Mouse (Mus musculus) hindbrain, embryonic 11.5 days (tissue): Measurements from ENCODE around the gene Hrnr. TPM values are rescaled to one million over a fixed set of nuclear protein-coding genes. Genes with fewer than 3 reads are reported as not detected.

ENCODE experiments used
- ATAC-seq: fragments of 200-750 bp; cut with Nextera tagmentation; 2 replicates; pipeline ENCODE4 v1.8.0; 2017; ENCODE audit warnings: mild to moderate bottlenecking, moderate TSS enrichment, moderate library complexity; ENCODE audit not compliant: low FRiP score
- DNase-seq: peaks from one replicate; pipeline ENCODE4 v3.0.0-alpha.2; 2015; ENCODE audit warnings: low spot score
- H3K27ac ChIP-seq: fragments of 300-500 bp; sonication (generic); 2 replicates; pipeline ENCODE4 v1.5.1; 2014; ENCODE audit warnings: mild to moderate bottlenecking, low read depth, low read length
- H3K27me3 ChIP-seq: fragments of 300-500 bp; sonication (generic); 2 replicates; pipeline ENCODE4 v1.6.1; 2014; ENCODE audit warnings: mild to moderate bottlenecking, low read length, moderate library complexity, mixed read lengths; ENCODE audit not compliant: control insufficient read depth, insufficient read depth
- H3K36me3 ChIP-seq: fragments of 300-500 bp; sonication (generic); 2 replicates; pipeline ENCODE4 v1.6.1; 2014; ENCODE audit warnings: mild to moderate bottlenecking, low read length, moderate library complexity, mixed read lengths; ENCODE audit not compliant: control insufficient read depth, insufficient read depth
- H3K4me1 ChIP-seq: fragments of 300-500 bp; sonication (generic); replicated peaks from 2 replicates; pipeline ENCODE4 v1.6.1; 2014; ENCODE audit warnings: low read length, mixed read lengths; ENCODE audit not compliant: control insufficient read depth, insufficient read depth
- H3K4me2 ChIP-seq: fragments of 300-500 bp; sonication (generic); replicated peaks from 2 replicates; pipeline ENCODE4 v1.6.1; 2014; ENCODE audit warnings: mild to moderate bottlenecking, low read depth, low read length
- H3K4me3 ChIP-seq: fragments of 300-500 bp; sonication (generic); 2 replicates; pipeline ENCODE4 v1.5.1; 2014; ENCODE audit warnings: low read depth, low read length
- H3K9ac ChIP-seq: fragments of 300-500 bp; sonication (generic); 2 replicates; pipeline ENCODE4 v1.6.1; 2014; ENCODE audit warnings: low read depth, low read length
- H3K9me3 ChIP-seq: fragments of 300-500 bp; sonication (generic); 2 replicates; pipeline ENCODE4 v1.6.1; 2016; ENCODE audit warnings: low read length; ENCODE audit not compliant: control insufficient read depth
- WGBS: fragments of 180-500 bp; shearing (Covaris S2); extraction: QIAGEN DNeasy Blood & Tissue Kit; methylation state at CpG from one replicate; pipeline ENCODE4 v1.1.7; 2014; 5-methylcytosine and 5-hydroxymethylcytosine counted together
- polyA plus RNA-seq: library from polyadenylated mRNA; unstranded; fragments of >200 nt; fragmentation: Nextera tagmentation; extraction: Ambion mirVana; gene quantifications from 2 replicates; pipeline ENCODE4 v1.2.1, GENCODE M21; 2014

The Hrnr gene
- not detected in 2 replicates for polyA plus RNA-seq

GRCm38 (mm10) chr3:93319449-93319848 is at the start of gene Hrnr:
Gene Hrnr, plus strand, starts transcription at chr3:93319749.
- H3K4me1 ChIP-seq, result no peaks in the 10 kb centered on the region
- no peak within 1 kb of the TSS for H3K27ac ChIP-seq
- whole genome bisulfite sequencing, result 86% methylated on average over 2 of the region's 2 CpGs
- no peak within 1 kb of the TSS for H3K9ac ChIP-seq
- no peak within 1 kb of the TSS for H3K4me3 ChIP-seq
- no peak within 1 kb of the TSS for H3K4me2 ChIP-seq
- H3K27me3 ChIP-seq, result no peaks in the 10 kb centered on the region
- no peaks in the 10 kb centered on the region for H3K9me3 ChIP-seq
- no peak for DNase-seq
- no peaks in the 10 kb centered on the region for H3K36me3 ChIP-seq
- ATAC-seq, result no peak

GRCm38 (mm10) chr3:93273223-93273622 is 46.3 kb upstream of the Hrnr start, which contains the start of gene Flg:
Gene Flg, plus strand, starts transcription at chr3:93273523.
- H3K9ac ChIP-seq, result no peak within 1 kb of the TSS
- H3K4me1 ChIP-seq, result no peaks in the 10 kb centered on the region
- H3K9me3 ChIP-seq, result no peaks in the 10 kb centered on the region
- WGBS, result 96% methylated on average over 2 of the region's 2 CpGs
- no peak for ATAC-seq
- H3K27me3 ChIP-seq, result no peaks in the 10 kb centered on the region
- no peak within 1 kb of the TSS for H3K27ac ChIP-seq
- H3K4me2 ChIP-seq, result no peak within 1 kb of the TSS
- no peak within 1 kb of the TSS for H3K4me3 ChIP-seq
- no peaks in the 10 kb centered on the region for H3K36me3 ChIP-seq
- DNase-seq, result no peak

- Histone ChIP-seq H3K27ac (no peak overlapping the region), H3K4me3 (no peak overlapping the region), H3K9ac (no peak overlapping the region), H3K4me2 (no peak overlapping the region), H3K27me3 (no peaks in the 10 kb centered on the region), H3K36me3 (no peaks in the 10 kb centered on the region), H3K9me3 (no peaks in the 10 kb centered on the region), H3K4me1 (no peaks in the 10 kb centered on the region)
- ATAC-seq (no peak), DNase-seq (no peak)
- WGBS, result 81% methylated on average over 2 of the region's 2 CpGs
These were observed 22.0 kb upstream of the Hrnr start for GRCm38 (mm10) chr3:93297542-93297941.

GRCm38 (mm10) chr3:93299832-93300231 is 19.7 kb upstream of the Hrnr start:
- no peaks in the 10 kb centered on the region for H3K9me3 ChIP-seq
- H3K27me3 ChIP-seq, result no peaks in the 10 kb centered on the region
- ATAC-seq, result no peak
- no peaks in the 10 kb centered on the region for H3K36me3 ChIP-seq
- H3K9ac ChIP-seq, result no peak overlapping the region
- WGBS, result 87% methylated on average over 6 of the region's 6 CpGs
- no peaks in the 10 kb centered on the region for H3K4me1 ChIP-seq
- no peak for DNase-seq
- H3K27ac ChIP-seq, result no peak overlapping the region
- H3K4me3 ChIP-seq, result no peak overlapping the region
- no peak overlapping the region for H3K4me2 ChIP-seq

GRCm38 (mm10) chr3:93301896-93302295 is 17.7 kb upstream of the Hrnr start:
- no peaks in the 10 kb centered on the region for H3K36me3 ChIP-seq
- H3K27me3 ChIP-seq, result no peaks in the 10 kb centered on the region
- no peaks in the 10 kb centered on the region for H3K4me1 ChIP-seq
- H3K4me3 ChIP-seq, result no peak overlapping the region
- no peak for DNase-seq
- H3K9me3 ChIP-seq, result no peaks in the 10 kb centered on the region
- 82% methylated on average over 3 of the region's 3 CpGs for WGBS
- no peak overlapping the region for H3K27ac ChIP-seq
- H3K4me2 ChIP-seq, result no peak overlapping the region
- no peak overlapping the region for H3K9ac ChIP-seq
- ATAC-seq, result no peak

GRCm38 (mm10) chr3:93306142-93306541 is 13.4 kb upstream of the Hrnr start:
- Histone ChIP-seq H3K27me3 (no peaks in the 10 kb centered on the region), H3K27ac (no peak overlapping the region), H3K36me3 (no peaks in the 10 kb centered on the region), H3K4me2 (no peak overlapping the region), H3K4me3 (no peak overlapping the region), H3K4me1 (no peaks in the 10 kb centered on the region), H3K9ac (no peak overlapping the region), H3K9me3 (no peaks in the 10 kb centered on the region)
- ATAC-seq (no peak), DNase-seq (no peak)
- 74% methylated on average over 2 of the region's 2 CpGs for WGBS

- 75% methylated on average over 3 of the region's 3 CpGs for WGBS
- H3K9ac ChIP-seq, result no peak overlapping the region
- no peak overlapping the region for H3K4me2 ChIP-seq
- no peaks in the 10 kb centered on the region for H3K4me1 ChIP-seq
- no peaks in the 10 kb centered on the region for H3K9me3 ChIP-seq
- ATAC-seq, result no peak
- DNase-seq, result no peak
- H3K27ac ChIP-seq, result no peak overlapping the region
- no peaks in the 10 kb centered on the region for H3K36me3 ChIP-seq
- no peaks in the 10 kb centered on the region for H3K27me3 ChIP-seq
- H3K4me3 ChIP-seq, result no peak overlapping the region
These were observed 8.2 kb upstream of the Hrnr start for GRCm38 (mm10) chr3:93311371-93311770.

GRCm38 (mm10) chr3:93314388-93314787 is 5.2 kb upstream of the Hrnr start:
- H3K9me3 ChIP-seq, result no peaks in the 10 kb centered on the region
- no peaks in the 10 kb centered on the region for H3K27me3 ChIP-seq
- H3K9ac ChIP-seq, result no peak overlapping the region
- H3K4me2 ChIP-seq, result no peak overlapping the region
- WGBS, result 100% methylated on average over 1 of the region's 1 CpGs
- no peaks in the 10 kb centered on the region for H3K4me1 ChIP-seq
- DNase-seq (no peak), ATAC-seq (no peak)
- no peak overlapping the region for H3K27ac ChIP-seq
- no peak overlapping the region for H3K4me3 ChIP-seq
- no peaks in the 10 kb centered on the region for H3K36me3 ChIP-seq

GRCm38 (mm10) chr3:93337749-93338148 is 18.2 kb downstream of the Hrnr start:
- no peaks in the 10 kb centered on the region for H3K9me3 ChIP-seq
- H3K27ac ChIP-seq, result no peak overlapping the region
- no peak overlapping the region for H3K9ac ChIP-seq
- H3K4me1 ChIP-seq, result no peaks in the 10 kb centered on the region
- no peak overlapping the region for H3K4me2 ChIP-seq
- DNase-seq, result no peak
- no peaks in the 10 kb centered on the region for H3K27me3 ChIP-seq
- H3K36me3 ChIP-seq, result no peaks in the 10 kb centered on the region
- ATAC-seq, result no peak
- H3K4me3 ChIP-seq, result no peak overlapping the region
